Mouse (Mus musculus) midbrain, embryonic 10.5 days (tissue): ENCODE data around the gene Gm49337. TPM values are rescaled to one million over a fixed set of nuclear protein-coding genes. Genes with fewer than 3 reads are reported as not detected.

ENCODE experiments used
- DNase-seq: peaks from one replicate; pipeline ENCODE4 v3.0.0-alpha.2; 2017; ENCODE audit warnings: low spot score
- H3K27ac ChIP-seq: fragments of 300-500 bp; sonication (generic); replicated peaks from 2 replicates; pipeline ENCODE4 v1.5.1; 2016; ENCODE audit warnings: mild to moderate bottlenecking
- H3K27me3 ChIP-seq: fragments of 300-500 bp; sonication (generic); 2 replicates; pipeline ENCODE4 v1.6.1; 2016; ENCODE audit warnings: low read depth, mild to moderate bottlenecking; ENCODE audit not compliant: poor library complexity, severe bottlenecking
- H3K36me3 ChIP-seq: fragments of 300-500 bp; sonication (generic); 2 replicates; pipeline ENCODE4 v1.6.1; 2016; ENCODE audit warnings: mild to moderate bottlenecking, moderate library complexity
- H3K4me1 ChIP-seq: fragments of 300-500 bp; sonication (generic); 2 replicates; pipeline ENCODE4 v1.6.1; 2016
- H3K4me3 ChIP-seq: fragments of 300-500 bp; sonication (generic); 2 replicates; pipeline ENCODE4 v1.5.1; 2016; ENCODE audit warnings: mild to moderate bottlenecking, moderate library complexity
- H3K9me3 ChIP-seq: fragments of 300-500 bp; sonication (generic); replicated peaks from 2 replicates; pipeline ENCODE4 v1.6.1; 2016; ENCODE audit warnings: mild to moderate bottlenecking
- whole genome bisulfite sequencing: fragments of 180-500 bp; shearing (Covaris S2); methylation state at CpG from one replicate; pipeline ENCODE4 v1.1.7; 2016; 5-methylcytosine and 5-hydroxymethylcytosine counted together
- polyA plus RNA-seq: library from polyadenylated mRNA; unstranded; fragments of >200 nt; fragmentation: Nextera tagmentation; extraction: Ambion mirVana; gene quantifications from 2 replicates; pipeline ENCODE4 v1.2.1, GENCODE M21; 2016

Gm49337 gene
- polyA plus RNA-seq = not detected in 2 replicates

DNA sequence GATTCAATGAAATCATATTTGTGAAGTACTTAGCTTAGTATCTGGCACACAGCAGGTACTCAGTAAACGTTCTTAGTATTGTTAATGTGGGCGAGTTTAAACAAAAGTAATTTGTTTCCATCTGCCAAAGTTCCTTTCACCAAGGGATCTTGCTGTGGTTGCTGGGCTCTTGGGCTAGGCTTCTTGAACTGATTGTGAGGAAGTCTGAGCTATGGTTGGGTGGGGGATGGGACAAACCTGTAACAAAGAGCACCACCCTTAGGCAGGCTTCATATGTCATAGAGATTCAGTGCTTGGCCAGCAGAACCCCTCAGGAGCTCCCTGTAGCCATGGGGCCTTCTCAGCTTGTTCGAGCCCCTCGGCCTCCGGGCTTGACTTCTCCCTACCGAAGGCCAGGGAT, at the start of gene Gm49337, which contains the start of gene 1700042G07Rik:
Gene Gm49337, plus strand, starts transcription at position 313 of the 400 bp plus-strand sequence.
Gene 1700042G07Rik, plus strand, starts transcription at position 301 of the 400 bp plus-strand sequence.
- H3K27me3 ChIP-seq = no peaks in the 10 kb centered on the region
- H3K4me1 ChIP-seq = peaks cover 44% of the 10 kb centered on the region

DNA sequence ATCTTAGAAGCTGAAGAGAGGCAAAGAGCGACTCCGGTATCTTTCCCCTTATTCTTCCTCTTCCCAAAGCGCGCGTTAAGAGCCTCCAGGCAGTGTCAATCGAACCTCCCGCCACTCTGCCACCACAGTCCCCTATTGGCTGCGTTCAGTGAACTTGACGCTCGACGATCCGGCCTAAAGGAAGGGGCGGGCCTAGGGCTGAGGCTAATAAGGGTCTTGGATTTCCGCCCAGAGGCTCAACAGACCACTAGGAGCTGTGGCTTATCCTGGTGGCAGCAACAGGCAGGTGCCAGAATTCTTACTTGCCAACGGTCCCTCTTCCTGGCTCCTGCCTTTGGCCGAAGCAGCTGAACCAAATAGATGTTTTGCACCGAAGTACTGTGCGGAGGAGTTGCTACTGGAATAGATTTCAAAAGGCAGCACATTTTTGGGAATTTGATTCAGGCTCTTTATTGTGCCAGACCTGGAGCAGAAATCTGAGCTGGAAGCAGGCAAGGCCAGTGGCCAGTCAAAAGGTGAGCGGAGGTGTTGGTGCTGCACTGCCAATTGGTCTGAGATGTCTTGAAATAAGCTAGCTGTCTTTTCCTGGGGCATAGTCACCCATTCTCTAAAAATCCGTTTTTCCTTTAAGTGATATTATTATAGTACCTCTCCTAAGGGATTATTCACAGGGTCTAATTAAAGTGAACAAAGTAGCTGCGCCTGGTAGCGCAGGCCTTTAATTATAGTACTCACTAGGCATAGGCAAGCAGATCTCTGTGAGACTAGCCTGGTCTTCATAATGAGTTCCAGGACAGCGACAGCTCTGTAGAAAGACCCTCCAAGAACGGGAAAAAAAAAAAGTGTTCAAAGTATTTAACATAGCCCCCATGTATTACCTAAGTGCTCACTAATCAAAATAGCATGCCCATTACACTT, 49.3 kb upstream of the Gm49337 start, which contains the start of the genes Rad54l and Pomgnt1:
Gene Rad54l, minus strand, starts transcription at position 89 of the 918 bp plus-strand sequence.
Gene Pomgnt1, plus strand, starts transcription at position 239 of the 918 bp plus-strand sequence.
- peak; percentile 94 for DNase-seq
- H3K4me3 ChIP-seq = peak within 1 kb of the TSS; percentile 83
- 7% methylated on average over 24 of the region's 24 CpGs for WGBS
- H3K36me3 ChIP-seq = peaks cover 25% of the 10 kb centered on the region
- peaks cover 27% of the 10 kb centered on the region for H3K4me1 ChIP-seq
- no peaks in the 10 kb centered on the region for H3K27me3 ChIP-seq
- no peaks in the 10 kb centered on the region for H3K9me3 ChIP-seq
- H3K27ac ChIP-seq = peak within 1 kb of the TSS; percentile 84

More for the DNA sequence above, at the start of gene Gm49337, which contains the start of gene 1700042G07Rik:
- H3K4me3 ChIP-seq = no peak within 1 kb of the TSS
- no peaks in the 10 kb centered on the region for H3K9me3 ChIP-seq
- WGBS = 84% methylated on average over 6 of the region's 6 CpGs
- H3K36me3 ChIP-seq = no peaks in the 10 kb centered on the region
- H3K27ac ChIP-seq = peak within 1 kb of the TSS; percentile 42; the same call in 1 of the 2 replicates
- no peak for DNase-seq

DNA sequence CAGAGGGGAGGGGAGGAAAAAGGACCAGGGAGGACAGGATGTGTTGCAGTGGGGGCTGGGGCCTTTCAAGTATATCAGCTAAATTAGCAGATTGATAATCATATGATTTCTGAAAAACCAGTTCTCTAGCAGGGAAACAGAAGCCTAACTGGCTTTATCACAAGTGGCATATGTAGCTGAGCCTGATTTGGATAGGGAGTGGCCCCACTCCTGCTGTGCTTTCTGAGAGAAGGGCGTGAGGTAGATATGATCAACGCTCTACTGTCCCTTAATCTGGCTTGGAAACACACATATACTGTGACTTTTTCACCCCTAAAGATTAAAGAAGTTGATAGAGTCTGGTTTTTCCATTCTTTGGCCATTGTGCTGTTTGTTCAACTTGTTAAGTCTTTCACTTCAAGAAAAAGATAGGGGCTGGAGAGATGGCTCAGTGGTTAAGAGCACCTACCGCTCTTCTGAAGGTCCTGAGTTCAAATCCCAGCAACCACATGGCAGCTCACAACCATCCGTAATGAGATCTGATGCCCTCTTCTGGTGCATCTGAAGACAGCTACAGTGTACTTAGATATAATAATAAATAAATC, 47.3 kb upstream of the Gm49337 start:
- 95% methylated on average over 4 of the region's 4 CpGs for WGBS

DNA sequence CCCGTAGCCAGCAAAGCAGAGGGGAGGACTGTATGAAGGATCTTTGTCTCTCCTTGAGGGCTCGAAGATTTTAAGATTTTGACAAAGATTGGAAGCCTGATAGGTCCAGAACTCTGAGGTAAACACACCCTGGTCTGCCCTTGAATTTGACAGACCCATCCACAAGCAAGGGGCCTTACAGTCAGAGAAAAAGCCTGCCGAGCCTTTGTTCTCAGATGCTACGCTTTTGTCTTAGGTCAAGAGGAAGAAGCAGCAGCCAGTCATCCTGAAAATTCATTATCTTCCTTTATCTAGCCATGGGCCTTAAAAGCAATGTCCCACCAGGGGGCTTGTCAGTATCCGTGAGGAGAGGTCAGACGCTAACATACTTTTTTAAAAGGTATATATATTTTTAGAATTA, 45.2 kb upstream of the Gm49337 start:
- Histone ChIP-seq H3K36me3 (peaks cover 14% of the 10 kb centered on the region; the same call in 1 of the 2 replicates), H3K27me3 (no peaks in the 10 kb centered on the region), H3K4me3 (no peak overlapping the region), H3K4me1 (peaks cover 15% of the 10 kb centered on the region), H3K9me3 (no peaks in the 10 kb centered on the region), H3K27ac (no peak overlapping the region)
- DNase-seq = no peak
- 72% methylated on average over 6 of the region's 6 CpGs for WGBS

More for the DNA sequence above, 47.3 kb upstream of the Gm49337 start:
- Histone ChIP-seq H3K4me1 (peaks cover 27% of the 10 kb centered on the region), H3K36me3 (peaks cover 12% of the 10 kb centered on the region), H3K4me3 (no peak overlapping the region), H3K27ac (no peak overlapping the region), H3K27me3 (no peaks in the 10 kb centered on the region), H3K9me3 (no peaks in the 10 kb centered on the region)
- DNase-seq = no peak

DNA sequence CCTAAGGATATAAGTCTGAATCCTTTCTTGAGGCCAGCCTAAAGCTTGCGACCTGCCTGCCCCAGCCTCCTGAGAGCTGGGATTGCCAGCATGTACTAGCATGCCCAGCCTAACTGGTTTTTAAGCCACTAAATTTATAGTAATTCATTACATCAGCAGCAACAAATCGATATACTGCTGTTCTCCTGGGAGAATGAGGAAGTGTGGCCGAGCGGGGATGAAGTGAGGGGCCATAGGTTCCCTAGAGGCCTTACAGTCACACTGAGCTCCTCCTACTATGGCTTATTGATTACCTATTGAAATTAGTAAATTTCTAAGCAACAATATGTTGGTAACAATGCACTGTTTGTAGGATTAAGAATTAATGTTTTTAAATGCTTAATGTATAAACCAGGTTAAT, 40.1 kb upstream of the Gm49337 start:
- Histone ChIP-seq H3K27ac (no peak overlapping the region), H3K9me3 (no peaks in the 10 kb centered on the region), H3K4me1 (peaks cover 16% of the 10 kb centered on the region), H3K36me3 (peaks cover 14% of the 10 kb centered on the region; the same call in 1 of the 2 replicates), H3K4me3 (no peak overlapping the region), H3K27me3 (no peaks in the 10 kb centered on the region)
- WGBS = 90% methylated on average over 4 of the region's 4 CpGs
- no peak for DNase-seq

DNA sequence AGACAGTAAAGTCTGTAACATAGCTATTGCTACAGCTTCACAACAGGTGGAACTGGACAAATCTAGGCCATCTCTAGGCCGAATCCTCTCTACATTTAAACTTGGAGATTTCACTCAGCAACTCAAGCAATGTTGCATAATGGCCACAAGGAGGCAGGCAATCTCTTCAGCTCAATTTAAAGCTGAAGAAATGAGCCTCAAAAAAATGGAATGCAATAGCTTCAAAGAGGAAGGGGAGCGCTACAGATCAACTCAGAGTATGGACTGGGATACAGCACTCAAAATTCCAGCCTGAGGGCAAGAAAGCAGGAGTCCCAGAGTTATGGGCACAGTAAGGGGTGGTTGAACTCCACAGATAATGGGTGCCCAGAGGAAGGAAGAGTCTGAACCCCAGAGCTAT, 38.2 kb upstream of the Gm49337 start:
- Histone ChIP-seq H3K9me3 (no peaks in the 10 kb centered on the region), H3K27ac (no peak overlapping the region), H3K4me3 (no peak overlapping the region), H3K27me3 (no peaks in the 10 kb centered on the region), H3K36me3 (peaks cover 14% of the 10 kb centered on the region; the same call in 1 of the 2 replicates), H3K4me1 (peaks cover 16% of the 10 kb centered on the region)
- DNase-seq = no peak
- 66% methylated on average over 2 of the region's 2 CpGs for WGBS

DNA sequence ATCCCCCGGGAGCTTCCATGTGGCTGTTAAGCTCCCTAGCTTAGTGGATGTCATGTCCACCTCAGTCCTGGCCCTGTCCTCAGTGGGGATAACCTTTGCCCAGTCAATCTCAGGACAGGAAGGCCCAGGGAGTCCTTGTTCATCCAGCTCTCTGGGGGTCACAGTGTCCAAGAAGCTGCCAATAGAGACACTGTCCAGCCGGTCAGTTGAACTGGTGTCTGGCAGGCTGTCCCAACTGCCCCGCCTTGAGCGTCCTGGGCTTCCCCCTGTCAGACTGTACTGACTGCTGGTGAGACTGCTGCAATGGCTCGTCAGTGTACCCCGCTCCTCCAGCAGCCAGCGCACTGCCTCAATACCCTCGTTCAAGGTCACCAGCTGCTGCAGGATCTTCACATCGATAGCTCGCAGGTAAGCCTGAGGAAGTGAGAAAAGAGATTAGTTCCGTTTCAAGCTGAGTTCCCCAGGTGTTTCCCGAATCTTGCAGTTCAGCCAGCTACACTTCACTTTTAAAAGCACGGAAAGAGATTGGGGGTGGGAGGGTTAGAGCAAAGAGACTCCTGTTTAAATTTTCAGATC, 35.7 kb upstream of the Gm49337 start:
- peaks cover 31% of the 10 kb centered on the region for H3K4me1 ChIP-seq
- H3K36me3 ChIP-seq = no peaks in the 10 kb centered on the region
- H3K4me3 ChIP-seq = no peak overlapping the region
- 48% methylated on average over 13 of the region's 13 CpGs for WGBS
- H3K27ac ChIP-seq = no peak overlapping the region
- no peak for DNase-seq
- H3K9me3 ChIP-seq = no peaks in the 10 kb centered on the region
- H3K27me3 ChIP-seq = peaks cover 7% of the 10 kb centered on the region; the same call in 1 of the 2 replicates

DNA sequence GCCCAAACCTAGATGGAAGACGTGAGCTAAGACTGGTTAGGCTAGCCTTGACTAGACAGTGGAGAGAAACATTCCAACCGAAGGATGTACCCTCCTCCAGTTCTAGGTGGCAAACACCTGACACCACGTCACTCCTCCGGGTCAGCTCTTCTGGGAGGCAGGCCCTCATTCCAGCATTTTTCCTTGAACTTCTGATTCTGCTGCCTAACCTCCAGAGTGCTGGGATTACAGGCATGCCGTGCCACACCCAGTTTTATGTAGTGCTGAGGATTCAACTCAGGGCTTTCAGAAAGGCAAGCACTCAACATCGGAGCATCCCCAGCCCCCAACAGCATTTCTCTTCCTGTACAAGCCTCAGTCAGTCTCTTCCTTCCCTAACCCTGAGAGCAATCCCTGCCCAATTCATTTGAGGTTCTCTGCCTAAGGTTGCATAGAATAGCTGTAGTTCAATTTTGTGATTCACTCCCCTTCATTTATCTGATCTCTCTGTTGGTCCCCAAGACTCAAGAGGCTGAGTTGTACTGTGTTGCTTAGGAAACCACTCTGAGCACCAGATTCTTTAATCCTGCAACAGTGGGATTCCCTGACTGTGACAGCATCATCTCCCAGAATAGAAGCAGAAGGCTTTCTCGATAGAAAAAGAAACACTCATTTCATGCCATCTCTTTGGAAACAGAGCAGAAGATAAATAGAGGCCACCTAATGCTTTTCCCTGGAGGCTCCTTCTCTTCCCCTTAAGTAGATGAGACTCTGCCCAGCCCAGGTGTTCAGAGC, 32.2 kb upstream of the Gm49337 start:
- WGBS = 82% methylated on average over 7 of the region's 7 CpGs
- H3K27me3 ChIP-seq = peaks cover 36% of the 10 kb centered on the region
- no peak overlapping the region for H3K27ac ChIP-seq
- H3K36me3 ChIP-seq = no peaks in the 10 kb centered on the region
- H3K4me1 ChIP-seq = peaks cover 51% of the 10 kb centered on the region
- no peaks in the 10 kb centered on the region for H3K9me3 ChIP-seq
- no peak overlapping the region for H3K4me3 ChIP-seq
- no peak for DNase-seq

DNA sequence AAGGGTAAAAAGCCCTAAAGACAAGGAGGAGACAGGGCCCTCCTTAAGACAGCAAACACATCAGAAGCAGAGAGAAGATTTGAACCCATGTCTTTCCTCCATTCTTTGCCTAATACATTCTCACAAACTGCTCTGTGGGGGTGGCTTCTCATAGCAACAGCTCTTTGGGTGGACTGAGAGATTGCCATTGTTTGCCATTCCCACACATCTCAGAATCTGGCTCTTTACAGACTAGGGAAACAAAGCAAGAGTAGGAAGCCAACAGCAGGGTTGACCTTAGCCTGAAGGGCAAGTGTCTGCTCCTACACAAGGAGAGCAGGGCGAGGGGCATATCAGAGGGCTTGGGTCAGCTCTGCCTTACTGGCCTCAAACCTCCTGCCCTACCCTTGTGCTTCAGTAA, 31.4 kb upstream of the Gm49337 start:
- DNase-seq = no peak

DNA sequence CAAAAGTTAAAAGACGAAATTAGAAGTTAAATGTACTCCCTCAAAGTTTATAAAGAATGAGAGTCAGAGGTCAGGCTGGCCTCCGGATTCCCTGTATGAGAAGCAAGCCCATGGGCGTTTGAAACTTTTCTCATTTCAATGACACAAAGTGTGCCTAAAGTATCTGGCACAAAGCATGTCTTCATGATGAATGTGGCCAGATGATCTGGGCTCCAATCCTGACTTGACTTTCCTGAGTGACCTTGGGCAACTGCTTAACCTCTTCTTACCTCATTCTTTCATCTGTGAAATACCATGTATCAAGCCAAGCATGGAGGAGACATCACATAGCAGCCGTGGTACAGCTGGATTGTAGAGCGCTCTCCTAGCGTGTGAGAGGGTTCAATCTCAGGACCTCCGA, 30.9 kb upstream of the Gm49337 start:
- 78% methylated on average over 7 of the region's 7 CpGs for WGBS
- H3K36me3 ChIP-seq = no peaks in the 10 kb centered on the region
- H3K27me3 ChIP-seq = peaks cover 36% of the 10 kb centered on the region
- H3K9me3 ChIP-seq = peaks cover 2% of the 10 kb centered on the region; the same call in 1 of the 2 replicates
- no peak for DNase-seq
- peaks cover 41% of the 10 kb centered on the region for H3K4me1 ChIP-seq
- H3K27ac ChIP-seq = no peak overlapping the region
- H3K4me3 ChIP-seq = no peak overlapping the region

More for the DNA sequence above, 31.4 kb upstream of the Gm49337 start:
- peaks cover 36% of the 10 kb centered on the region for H3K27me3 ChIP-seq
- WGBS = 86% methylated on average over 1 of the region's 1 CpGs
- H3K36me3 ChIP-seq = no peaks in the 10 kb centered on the region
- H3K9me3 ChIP-seq = no peaks in the 10 kb centered on the region
- H3K4me3 ChIP-seq = no peak overlapping the region
- H3K27ac ChIP-seq = no peak overlapping the region
- H3K4me1 ChIP-seq = peaks cover 46% of the 10 kb centered on the region

DNA sequence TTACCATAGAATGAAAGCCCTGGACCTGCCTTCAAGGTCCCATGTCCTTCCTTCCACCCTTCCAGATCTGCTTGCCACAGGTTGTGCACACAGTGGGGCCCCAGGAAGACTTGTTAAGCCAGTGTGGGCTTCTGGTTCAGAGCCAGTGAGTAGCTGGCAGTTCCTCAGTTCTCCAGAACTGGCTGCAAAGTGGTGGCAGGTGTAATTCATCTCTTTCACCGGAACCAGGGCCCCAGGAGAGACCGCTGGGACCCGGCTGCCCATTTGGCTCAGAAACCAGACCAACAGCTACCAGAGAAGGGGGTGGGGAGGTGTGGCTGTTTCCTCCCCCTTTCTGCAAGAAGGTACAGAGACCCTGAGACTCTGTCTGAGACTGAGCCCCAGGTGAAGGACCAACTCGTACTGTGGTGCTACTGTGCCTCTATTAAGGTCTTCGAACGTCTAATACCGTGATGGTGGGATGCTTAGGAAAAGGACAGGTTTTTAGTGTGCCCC, 29.8 kb upstream of the Gm49337 start:
- no peaks in the 10 kb centered on the region for H3K36me3 ChIP-seq
- H3K27me3 ChIP-seq = peaks cover 36% of the 10 kb centered on the region
- peaks cover 35% of the 10 kb centered on the region for H3K4me1 ChIP-seq
- H3K4me3 ChIP-seq = peak overlapping the region; percentile 80
- no peak for DNase-seq
- H3K9me3 ChIP-seq = peaks cover 3% of the 10 kb centered on the region; the same call in 1 of the 2 replicates
- WGBS = 19% methylated on average over 7 of the region's 7 CpGs
- no peak overlapping the region for H3K27ac ChIP-seq
